ENCODE assay signal across 14 mouse cellular contexts in genomic region chr4:118149956-118150680, GRCm38 (mm10). TPM values are rescaled to one million over a fixed set of nuclear protein-coding genes. Genes with fewer than 3 reads are reported as not detected.
DNase-seq lines count a peak whose midpoint lies in the region; ATAC-seq and TF ChIP-seq lines count a peak whose summit lies in the region.
"Had no signal": no experiment of that assay in that cellular context is flagged by ENCODE, and none has a peak within 500 bp of the region (broad histone marks: within the 10 kb centered on the region; RNA-seq: fewer than 3 reads in every experiment).

No protein-coding gene starts in this region.

- no peaks in the 10 kb centered on the region for H3K4me1 ChIP-seq in embryonic facial prominence, embryonic 14.5 days (ENCODE audit: control insufficient read depth, insufficient read depth, low read length)
- no peaks in the 10 kb centered on the region for H3K4me1 ChIP-seq in embryonic facial prominence, embryonic 10.5 days
- H3K4me1 ChIP-seq in hindbrain, postnatal 0 days (ENCODE audit: insufficient read depth, low read length) = no peaks in the 10 kb centered on the region
- H3K4me1 ChIP-seq in hindbrain, embryonic 14.5 days (replicated peaks; ENCODE audit: control insufficient read depth, insufficient read depth, low read length) = no peaks in the 10 kb centered on the region
- peaks cover 7% of the 10 kb centered on the region; the same call in 1 of the 2 replicates for H3K4me1 ChIP-seq in heart, embryonic 12.5 days (replicated peaks)
- H3K4me1 ChIP-seq: limb, embryonic 15.5 days; stomach, embryonic 15.5 days had no signal

- ATAC-seq in embryonic facial prominence, embryonic 14.5 days (ENCODE audit: low read depth) = peak; percentile 38; the same call in 1 of the 2 replicates
- ATAC-seq in hindbrain, postnatal 0 days = peak; percentile 57; the same call in 1 of the 2 replicates
- ATAC-seq in hindbrain, embryonic 14.5 days (ENCODE audit: low FRiP score) = no peak
- ATAC-seq in heart, embryonic 12.5 days (ENCODE audit: insufficient number of reproducible peaks, low FRiP score) = peak; percentile 40; the same call in 1 of the 2 replicates
- ATAC-seq: Patski had no signal

- peaks cover 98% of the 10 kb centered on the region for H3K36me3 ChIP-seq in embryonic facial prominence, embryonic 14.5 days (ENCODE audit: control insufficient read depth, insufficient read depth, low read length)
- peaks cover 100% of the 10 kb centered on the region for H3K36me3 ChIP-seq in embryonic facial prominence, embryonic 10.5 days (replicated peaks)
- peaks cover 75% of the 10 kb centered on the region for H3K36me3 ChIP-seq in hindbrain, postnatal 0 days (ENCODE audit: insufficient read depth, low read length)
- peaks cover 97% of the 10 kb centered on the region for H3K36me3 ChIP-seq in hindbrain, embryonic 14.5 days (replicated peaks; ENCODE audit: control insufficient read depth, insufficient read depth)
- H3K36me3 ChIP-seq in heart, embryonic 12.5 days = peaks cover 94% of the 10 kb centered on the region

- no peak overlapping the region for H3K4me2 ChIP-seq in embryonic facial prominence, embryonic 14.5 days (ENCODE audit: low read depth, low read length)
- no peak overlapping the region for H3K4me2 ChIP-seq in hindbrain, postnatal 0 days (ENCODE audit: low read depth, low read length)
- no peak overlapping the region for H3K4me2 ChIP-seq in hindbrain, embryonic 14.5 days (replicated peaks)
- H3K4me2 ChIP-seq in heart, embryonic 12.5 days = no peak overlapping the region
- H3K4me2 ChIP-seq: limb, embryonic 15.5 days; lung, embryonic 14.5 days; neural tube, embryonic 13.5 days; stomach, embryonic 15.5 days had no signal

- H3K27ac ChIP-seq in embryonic facial prominence, embryonic 14.5 days (replicated peaks; ENCODE audit: low read depth, low read length) = no peak overlapping the region
- no peak overlapping the region for H3K27ac ChIP-seq in embryonic facial prominence, embryonic 10.5 days (replicated peaks)
- H3K27ac ChIP-seq in hindbrain, postnatal 0 days = peak overlapping the region; percentile 66
- H3K27ac ChIP-seq in hindbrain, embryonic 14.5 days = no peak overlapping the region
- no peak overlapping the region for H3K27ac ChIP-seq in heart, embryonic 12.5 days (ENCODE audit: poor library complexity, severe bottlenecking)
- H3K27ac ChIP-seq: limb, embryonic 15.5 days; neural tube, embryonic 13.5 days; stomach, embryonic 15.5 days had no signal

- no peaks in the 10 kb centered on the region for H3K27me3 ChIP-seq in embryonic facial prominence, embryonic 14.5 days (replicated peaks; ENCODE audit: control insufficient read depth, insufficient read depth, low read length)
- H3K27me3 ChIP-seq in embryonic facial prominence, embryonic 10.5 days (replicated peaks; ENCODE audit: low read depth, poor library complexity, severe bottlenecking) = no peaks in the 10 kb centered on the region
- no peaks in the 10 kb centered on the region for H3K27me3 ChIP-seq in hindbrain, postnatal 0 days (ENCODE audit: insufficient read depth, low read length)
- H3K27me3 ChIP-seq in hindbrain, embryonic 14.5 days (ENCODE audit: control insufficient read depth, insufficient read depth, low read length) = no peaks in the 10 kb centered on the region
- no peaks in the 10 kb centered on the region for H3K27me3 ChIP-seq in heart, embryonic 12.5 days (replicated peaks)
- H3K27me3 ChIP-seq: limb, embryonic 15.5 days; neural tube, embryonic 13.5 days; Patski; stomach, embryonic 15.5 days had no signal

- H3K4me3 ChIP-seq in embryonic facial prominence, embryonic 14.5 days (ENCODE audit: low read depth, low read length) = no peak overlapping the region
- no peak overlapping the region for H3K4me3 ChIP-seq in embryonic facial prominence, embryonic 10.5 days
- H3K4me3 ChIP-seq in hindbrain, postnatal 0 days (ENCODE audit: low read length) = no peak overlapping the region
- H3K4me3 ChIP-seq in hindbrain, embryonic 14.5 days (replicated peaks; ENCODE audit: low read length) = no peak overlapping the region
- no peak overlapping the region for H3K4me3 ChIP-seq in heart, embryonic 12.5 days
- H3K4me3 ChIP-seq: limb, embryonic 15.5 days; neural tube, embryonic 13.5 days; stomach, embryonic 15.5 days had no signal

- H3K9me3 ChIP-seq in embryonic facial prominence, embryonic 14.5 days (ENCODE audit: control insufficient read depth, low read length) = no peaks in the 10 kb centered on the region
- H3K9me3 ChIP-seq in embryonic facial prominence, embryonic 10.5 days = no peaks in the 10 kb centered on the region
- no peaks in the 10 kb centered on the region for H3K9me3 ChIP-seq in hindbrain, postnatal 0 days (ENCODE audit: low read length)
- no peaks in the 10 kb centered on the region for H3K9me3 ChIP-seq in hindbrain, embryonic 14.5 days (ENCODE audit: control insufficient read depth, low read length)
- no peaks in the 10 kb centered on the region for H3K9me3 ChIP-seq in heart, embryonic 12.5 days (replicated peaks)
- H3K9me3 ChIP-seq: limb, embryonic 15.5 days; neural tube, embryonic 13.5 days; stomach, embryonic 15.5 days had no signal

- no peak overlapping the region for H3K9ac ChIP-seq in embryonic facial prominence, embryonic 14.5 days (ENCODE audit: low read depth, low read length)
- H3K9ac ChIP-seq in hindbrain, postnatal 0 days (replicated peaks; ENCODE audit: low read length) = no peak overlapping the region
- no peak overlapping the region for H3K9ac ChIP-seq in hindbrain, embryonic 14.5 days
- H3K9ac ChIP-seq in heart, embryonic 12.5 days = no peak overlapping the region
- H3K9ac ChIP-seq: limb, embryonic 15.5 days; lung, embryonic 14.5 days; neural tube, embryonic 13.5 days; stomach, embryonic 15.5 days had no signal

- 83% methylated on average over 14 of the region's 14 CpGs for WGBS in embryonic facial prominence, embryonic 14.5 days
- WGBS in embryonic facial prominence, embryonic 10.5 days = 86% methylated on average over 14 of the region's 14 CpGs
- WGBS in hindbrain, postnatal 0 days = 65% methylated on average over 14 of the region's 14 CpGs
- 90% methylated on average over 14 of the region's 14 CpGs for WGBS in hindbrain, embryonic 14.5 days
- 68% methylated on average over 14 of the region's 14 CpGs for WGBS in heart, embryonic 12.5 days

- TF ChIP-seq CTCF in hindbrain, postnatal 0 days (IDR thresholded peaks at IDR 0.05; ENCODE audit: low read depth) = no peak

- peak; percentile 19 for DNase-seq in embryonic facial prominence, embryonic 14.5 days (ENCODE audit: low spot score)
- DNase-seq in embryonic facial prominence, embryonic 10.5 days (ENCODE audit: low spot score) = no peak
- DNase-seq in hindbrain, postnatal 0 days (ENCODE audit: low spot score) = peak; percentile 51
- no peak for DNase-seq in hindbrain, embryonic 14.5 days (ENCODE audit: low spot score)
- peak; percentile 77 for DNase-seq in cerebellum, adult 8-10 months
- no peak for DNase-seq in thymus, postnatal 0 days (ENCODE audit: low spot score)
- no peak for DNase-seq in urinary bladder, postnatal 25 days (ENCODE audit: low spot score)
- DNase-seq: kidney, adult 18-20 months; lung, embryonic 14.5 days had no signal

RNA-seq across cellular contexts. Expression of gene St3gal3, which starts 15.4 kb away (rescaled TPM):
- 5.6 and 6.6 TPM in 2 replicates for polyA plus RNA-seq in embryonic facial prominence, embryonic 14.5 days (2014; fragmentation: Nextera tagmentation; extraction: Ambion mirVana)
- polyA plus RNA-seq in embryonic facial prominence, embryonic 10.5 days (2016; fragmentation: Nextera tagmentation; extraction: Ambion mirVana) = 7.1 and 7.4 TPM in 2 replicates
- total RNA-seq in hindbrain, postnatal 0 days (2014; rRNA removed) = 50.2 and 50.9 TPM in 2 replicates
- polyA plus RNA-seq in hindbrain, postnatal 0 days (2015; fragmentation: Nextera tagmentation; extraction: Ambion mirVana) = 11.3 and 11.8 TPM in 2 replicates
- polyA plus RNA-seq in hindbrain, embryonic 14.5 days (2014; fragmentation: Nextera tagmentation; extraction: Ambion mirVana) = 10.8 and 11.5 TPM in 2 replicates
- polyA plus RNA-seq in heart, embryonic 12.5 days (2016; fragmentation: Nextera tagmentation; extraction: Ambion mirVana) = 7.4 and 8.8 TPM in 2 replicates
- polyA plus RNA-seq in thymus, postnatal 0 days (2015; fragmentation: Nextera tagmentation; extraction: Ambion mirVana) = 4.2 and 4.7 TPM in 2 replicates

RNA-seq across cellular contexts. Expression of gene Kdm4a, which starts 29.7 kb away (rescaled TPM):
- 35.1 and 39.1 TPM in 2 replicates for polyA plus RNA-seq in embryonic facial prominence, embryonic 14.5 days (2014; fragmentation: Nextera tagmentation; extraction: Ambion mirVana)
- polyA plus RNA-seq in embryonic facial prominence, embryonic 10.5 days (2016; fragmentation: Nextera tagmentation; extraction: Ambion mirVana) = 33.4 and 36.6 TPM in 2 replicates
- 87.1 and 93.7 TPM in 2 replicates for total RNA-seq in hindbrain, postnatal 0 days (2014; rRNA removed)
- 32.5 and 33.6 TPM in 2 replicates for polyA plus RNA-seq in hindbrain, postnatal 0 days (2015; fragmentation: Nextera tagmentation; extraction: Ambion mirVana)
- polyA plus RNA-seq in hindbrain, embryonic 14.5 days (2014; fragmentation: Nextera tagmentation; extraction: Ambion mirVana) = 52.8 and 53.7 TPM in 2 replicates
- polyA plus RNA-seq in heart, embryonic 12.5 days (2016; fragmentation: Nextera tagmentation; extraction: Ambion mirVana) = 26.8 and 27.5 TPM in 2 replicates
- polyA plus RNA-seq in thymus, postnatal 0 days (2015; fragmentation: Nextera tagmentation; extraction: Ambion mirVana) = 29.8 and 34.0 TPM in 2 replicates

Comparison
In these comparisons a context has a peak if more than half of its experiments do, and no peak if none do; other contexts are left out.
1. DNase-seq: peak in embryonic facial prominence, embryonic 14.5 days (single experiment), hindbrain, postnatal 0 days (single experiment) and cerebellum, adult 8-10 months (single experiment); none in embryonic facial prominence, embryonic 10.5 days (single experiment), hindbrain, embryonic 14.5 days (single experiment), thymus, postnatal 0 days (single experiment) and urinary bladder, postnatal 25 days (single experiment).